Mouse (Mus musculus): ENCODE results near the gene Rtbdn. TPM values are rescaled to one million over a fixed set of nuclear protein-coding genes. Genes with fewer than 3 reads are reported as not detected.

Gene Rtbdn
- total RNA-seq, 1 experiment, result 0.13 TPM

GRCm38 (mm10) chr8:84908421-84909161, 38.2 kb upstream of the Rtbdn start, which contains the start of gene Dnase2a:
Gene Dnase2a, plus strand, starts transcription at chr8:84908560.
- DNase-seq (ENCODE audit: low read depth, low spot score), result peak; percentile 99
- Histone ChIP-seq H3K9ac (ENCODE audit: insufficient read depth, low read depth, low read length, poor library complexity, severe bottlenecking) (peak within 1 kb of the TSS; percentile 92), H3K4me3 (ENCODE audit: insufficient read depth in 1 of 2, low read depth in 1 of 2, low read length in 2 of 2, poor library complexity in 1 of 2, severe bottlenecking in 1 of 2) (peak within 1 kb of the TSS; percentile 77 to 89), H3K36me3 (ENCODE audit: control insufficient read depth, insufficient read depth, low read length, poor library complexity, severe bottlenecking) (peaks cover 9% of the 10 kb centered on the region), H3K27ac (ENCODE audit: insufficient read depth, low read depth, low read length, poor library complexity, severe bottlenecking) (peak within 1 kb of the TSS; percentile 66), H3K9me3 (ENCODE audit: control insufficient read depth, insufficient read depth, low read depth, low read length) (no peaks in the 10 kb centered on the region), H3K4me1 (ENCODE audit: control insufficient read depth in 2 of 2, insufficient read depth in 2 of 2, low read length in 2 of 2, poor library complexity in 1 of 2) (peaks cover 0 to 15% of the 10 kb centered on the region in 2 experiments; a peak in 2 of 4 replicates)
- no peak for TF ChIP-seq CHD2 (IDR thresholded peaks at IDR 0.05; ENCODE audit: low read depth, low read length)
- TF ChIP-seq MAFK (IDR thresholded peaks at IDR 0.05; ENCODE audit: insufficient read depth, low read depth, low read length), result 0 out of 2 replicates have a peak, but pooled peaks have one; percentile 31
- in situ Hi-C loops (cut with MboI; ENCODE audit: low sequenced_read_pairs in 2 of 2, unreplicated experiment in 2 of 2), result no loop called here

GRCm38 (mm10) chr8:84909162-84909767, 37.5 kb upstream of the Rtbdn start:
- DNase-seq (ENCODE audit: low read depth, low spot score), result no peak
- Histone ChIP-seq H3K9ac (ENCODE audit: insufficient read depth, low read depth, low read length, poor library complexity, severe bottlenecking) (peak overlapping the region; percentile 92), H3K4me3 (ENCODE audit: insufficient read depth in 1 of 2, low read depth in 1 of 2, low read length in 2 of 2, poor library complexity in 1 of 2, severe bottlenecking in 1 of 2) (peak overlapping the region; percentile 77 to 89), H3K27ac (ENCODE audit: insufficient read depth, low read depth, low read length, poor library complexity, severe bottlenecking) (no peak overlapping the region), H3K9me3 (ENCODE audit: control insufficient read depth, insufficient read depth, low read depth, low read length) (no peaks in the 10 kb centered on the region), H3K36me3 (ENCODE audit: control insufficient read depth, insufficient read depth, low read length, poor library complexity, severe bottlenecking) (peaks cover 9% of the 10 kb centered on the region), H3K4me1 (ENCODE audit: control insufficient read depth in 2 of 2, insufficient read depth in 2 of 2, low read length in 2 of 2, poor library complexity in 1 of 2) (peaks cover 0 to 15% of the 10 kb centered on the region in 2 experiments; a peak in 2 of 4 replicates)
- in situ Hi-C loops (cut with MboI; ENCODE audit: low sequenced_read_pairs in 2 of 2, unreplicated experiment in 2 of 2), result no loop called here
- no peak for TF ChIP-seq ZNF384 (IDR thresholded peaks at IDR 0.05; ENCODE audit: low read depth, low read length)
- TF ChIP-seq MAFK (IDR thresholded peaks at IDR 0.05; ENCODE audit: insufficient read depth, low read depth, low read length), result no peak

GRCm38 (mm10) chr8:84909949-84910348, 36.8 kb upstream of the Rtbdn start:
- TF ChIP-seq MAFK (IDR thresholded peaks at IDR 0.05; ENCODE audit: insufficient read depth, low read depth, low read length) (no peak), ZNF384 (IDR thresholded peaks at IDR 0.05; ENCODE audit: low read depth, low read length) (no peak), CHD2 (IDR thresholded peaks at IDR 0.05; ENCODE audit: low read depth, low read length) (no peak), HCFC1 (IDR thresholded peaks at IDR 0.05; ENCODE audit: borderline replicate concordance, insufficient read depth, low read length) (no peak), ZC3H11A (IDR thresholded peaks at IDR 0.05; ENCODE audit: borderline replicate concordance, low read depth, low read length) (no peak)
- Histone ChIP-seq H3K9ac (ENCODE audit: insufficient read depth, low read depth, low read length, poor library complexity, severe bottlenecking) (peak overlapping the region; percentile 92; the same call in 1 of the 2 replicates), H3K36me3 (ENCODE audit: control insufficient read depth, insufficient read depth, low read length, poor library complexity, severe bottlenecking) (peaks cover 9% of the 10 kb centered on the region), H3K4me3 (ENCODE audit: insufficient read depth in 1 of 2, low read depth in 1 of 2, low read length in 2 of 2, poor library complexity in 1 of 2, severe bottlenecking in 1 of 2) (no peak overlapping the region), H3K9me3 (ENCODE audit: control insufficient read depth, insufficient read depth, low read depth, low read length) (no peaks in the 10 kb centered on the region), H3K27ac (ENCODE audit: insufficient read depth, low read depth, low read length, poor library complexity, severe bottlenecking) (no peak overlapping the region), H3K4me1 (ENCODE audit: control insufficient read depth in 2 of 2, insufficient read depth in 2 of 2, low read length in 2 of 2, poor library complexity in 1 of 2) (peaks cover 0 to 12% of the 10 kb centered on the region in 2 experiments; a peak in 2 of 4 replicates)
- DNase-seq (ENCODE audit: low read depth, low spot score), result no peak
- in situ Hi-C loops (cut with MboI; ENCODE audit: low sequenced_read_pairs in 2 of 2, unreplicated experiment in 2 of 2), result no loop called here

GRCm38 (mm10) chr8:84910551-84910950, 36.2 kb upstream of the Rtbdn start:
- Histone ChIP-seq H3K27ac (ENCODE audit: insufficient read depth, low read depth, low read length, poor library complexity, severe bottlenecking) (no peak overlapping the region), H3K9ac (ENCODE audit: insufficient read depth, low read depth, low read length, poor library complexity, severe bottlenecking) (no peak overlapping the region), H3K4me3 (ENCODE audit: insufficient read depth in 1 of 2, low read depth in 1 of 2, low read length in 2 of 2, poor library complexity in 1 of 2, severe bottlenecking in 1 of 2) (no peak overlapping the region), H3K9me3 (ENCODE audit: control insufficient read depth, insufficient read depth, low read depth, low read length) (no peaks in the 10 kb centered on the region), H3K36me3 (ENCODE audit: control insufficient read depth, insufficient read depth, low read length, poor library complexity, severe bottlenecking) (peaks cover 9% of the 10 kb centered on the region), H3K4me1 (ENCODE audit: control insufficient read depth in 2 of 2, insufficient read depth in 2 of 2, low read length in 2 of 2, poor library complexity in 1 of 2) (peaks cover 0 to 12% of the 10 kb centered on the region in 2 experiments; a peak in 2 of 4 replicates)
- no peak for DNase-seq (ENCODE audit: low read depth, low spot score)
- in situ Hi-C loops (cut with MboI; ENCODE audit: low sequenced_read_pairs in 2 of 2, unreplicated experiment in 2 of 2), result no loop called here
- no peak for TF ChIP-seq HCFC1 (IDR thresholded peaks at IDR 0.05; ENCODE audit: borderline replicate concordance, insufficient read depth, low read length)
- no peak for TF ChIP-seq ZNF384 (IDR thresholded peaks at IDR 0.05; ENCODE audit: low read depth, low read length)
- no peak for TF ChIP-seq CHD2 (IDR thresholded peaks at IDR 0.05; ENCODE audit: low read depth, low read length)
- no peak for TF ChIP-seq ZC3H11A (IDR thresholded peaks at IDR 0.05; ENCODE audit: borderline replicate concordance, low read depth, low read length)
- no peak for TF ChIP-seq MAFK (IDR thresholded peaks at IDR 0.05; ENCODE audit: insufficient read depth, low read depth, low read length)

Data from ES-E14 (cell line).